Mouse (Mus musculus): ENCODE measurements around the gene Prss16.

Prss16 gene

DNA sequence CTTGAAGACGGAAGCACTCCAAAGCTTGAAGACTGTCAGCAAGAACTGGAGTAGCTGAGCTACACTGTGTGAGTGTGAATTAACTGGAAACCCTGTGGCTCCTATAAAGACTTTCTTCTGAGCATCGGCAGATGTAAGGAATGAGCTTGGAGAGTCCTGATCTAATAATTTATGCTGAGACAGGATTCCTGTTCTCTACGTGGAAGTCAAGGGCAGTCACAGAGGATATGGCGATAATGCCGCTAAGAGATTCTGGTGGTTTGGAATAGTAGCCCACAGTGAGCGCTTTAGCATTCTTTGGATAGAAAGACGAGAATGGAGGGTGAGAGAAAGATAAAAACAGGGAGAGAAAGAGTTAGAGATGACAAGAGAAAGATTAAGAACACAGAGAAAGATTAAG is 1.7 kb downstream of the Prss16 start:
- DNase-seq (ENCODE audit: low spot score in 2 of 2): no peak

DNA sequence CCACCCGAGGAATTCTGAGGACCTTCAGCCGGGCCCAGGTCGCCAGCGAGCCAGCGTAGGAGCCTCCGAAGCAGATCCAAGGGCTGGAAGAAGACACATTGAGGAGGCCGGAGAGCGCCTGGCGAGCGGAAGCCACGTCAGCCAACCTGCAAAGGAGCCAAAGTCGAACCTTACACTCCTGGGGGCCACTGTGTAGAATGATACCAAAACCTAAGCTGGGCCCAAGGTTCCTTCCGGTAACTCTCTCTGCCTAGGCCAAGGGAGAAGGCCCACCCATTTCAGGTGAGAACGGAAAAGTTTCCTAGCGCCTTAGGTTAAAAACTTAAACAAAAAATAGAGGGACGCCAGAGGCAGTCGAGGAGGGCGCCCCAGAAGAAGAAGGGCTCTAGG is 2.4 kb downstream of the Prss16 start:
- DNase-seq (ENCODE audit: low spot score in 2 of 2): no peak

DNA sequence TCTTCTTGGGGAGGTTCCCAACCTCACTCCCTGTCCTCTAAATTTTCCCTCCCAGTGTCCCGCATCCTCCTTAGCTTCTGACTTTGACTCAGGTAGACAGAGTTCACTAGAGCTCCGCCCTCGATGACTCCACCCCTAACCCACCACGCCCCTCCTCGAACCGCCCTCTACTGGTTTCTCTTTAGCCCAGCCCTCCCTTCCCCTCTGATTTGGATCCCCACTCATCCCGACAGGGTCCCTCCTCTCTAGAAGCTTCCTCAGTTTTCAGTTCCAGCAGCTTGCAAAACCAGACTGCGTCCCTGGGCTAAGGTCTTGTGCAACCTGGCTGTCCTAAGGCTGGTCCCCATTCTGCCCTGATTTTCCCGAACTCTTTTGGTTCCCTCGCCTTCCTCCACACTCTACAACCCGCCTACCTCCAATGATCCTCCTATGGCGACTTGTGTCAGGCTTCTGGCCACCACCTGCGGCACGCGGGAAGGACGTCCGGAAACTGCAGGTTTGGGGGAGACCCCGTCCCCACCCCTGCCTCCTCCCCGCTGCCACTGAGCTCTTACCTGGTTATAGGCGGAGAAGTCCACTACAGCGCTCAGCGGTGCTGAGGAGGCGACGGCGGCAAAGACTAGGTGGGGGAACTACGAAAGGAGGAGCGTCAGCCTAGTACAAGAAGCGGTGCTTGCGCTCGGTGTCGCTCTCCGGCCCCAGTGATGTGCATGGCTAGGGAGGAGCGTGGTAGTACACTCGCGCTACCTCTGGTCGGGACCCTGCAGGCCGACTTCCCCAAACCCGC is 3.0 kb downstream of the Prss16 start:
- DNase-seq (ENCODE audit: low spot score in 2 of 2): no peak

DNA sequence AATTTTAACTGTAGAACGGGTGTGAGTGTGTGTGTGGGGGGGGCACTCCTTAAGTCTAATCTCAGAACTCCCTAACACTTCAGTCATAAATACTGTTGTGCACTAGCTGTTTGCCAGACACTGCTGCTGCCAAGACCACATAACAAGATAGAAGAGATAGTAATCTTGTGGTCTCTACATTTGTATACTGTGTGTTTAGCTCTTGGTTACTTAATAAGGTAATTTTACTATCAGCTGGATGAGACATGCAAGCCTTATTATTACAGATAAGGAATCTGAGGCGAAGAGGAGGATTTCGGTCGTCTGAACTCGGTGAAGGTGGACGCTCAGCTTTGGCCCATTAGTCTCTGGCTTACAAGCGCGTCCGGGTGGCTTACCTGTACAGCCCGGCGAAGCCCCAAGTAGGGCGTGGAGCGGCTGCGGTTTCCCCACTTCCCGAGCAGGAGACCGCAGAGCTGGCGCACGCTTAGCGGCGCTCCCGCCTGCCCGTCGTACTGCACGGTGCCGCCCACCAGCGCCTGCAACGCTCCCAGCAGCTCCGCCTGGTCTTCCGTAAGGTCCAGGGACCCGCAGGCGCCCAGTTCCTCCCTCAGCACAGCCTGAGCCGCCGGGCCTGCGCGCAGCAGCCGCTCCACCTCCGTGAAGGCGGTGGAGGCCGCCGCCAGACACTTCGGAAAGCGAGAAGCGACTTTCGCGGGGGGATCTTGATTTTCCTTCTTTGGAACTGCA is 3.8 kb downstream of the Prss16 start:
- DNase-seq (ENCODE audit: low spot score in 2 of 2): no peak

DNA sequence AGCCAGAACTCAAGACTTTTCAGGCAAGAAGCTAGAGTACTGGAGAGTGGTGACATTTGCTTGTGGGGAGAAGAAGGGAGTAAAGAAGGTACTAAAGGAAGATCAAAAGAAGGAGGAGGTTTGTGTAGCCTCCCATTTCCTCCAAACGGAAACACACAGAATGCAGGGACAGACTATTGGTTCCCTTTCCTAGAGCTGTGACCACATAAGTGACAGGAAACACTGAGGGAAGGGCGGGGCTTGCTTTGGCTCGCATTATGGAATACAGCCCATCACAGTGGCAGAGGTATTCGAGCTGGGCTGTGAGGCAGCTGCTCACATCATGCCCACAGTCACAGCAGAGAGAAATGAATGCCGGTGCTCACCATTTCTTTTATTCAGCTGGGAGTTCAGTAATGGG is 7.7 kb downstream of the Prss16 start:
- no peak for DNase-seq (ENCODE audit: low spot score in 2 of 2)

DNA sequence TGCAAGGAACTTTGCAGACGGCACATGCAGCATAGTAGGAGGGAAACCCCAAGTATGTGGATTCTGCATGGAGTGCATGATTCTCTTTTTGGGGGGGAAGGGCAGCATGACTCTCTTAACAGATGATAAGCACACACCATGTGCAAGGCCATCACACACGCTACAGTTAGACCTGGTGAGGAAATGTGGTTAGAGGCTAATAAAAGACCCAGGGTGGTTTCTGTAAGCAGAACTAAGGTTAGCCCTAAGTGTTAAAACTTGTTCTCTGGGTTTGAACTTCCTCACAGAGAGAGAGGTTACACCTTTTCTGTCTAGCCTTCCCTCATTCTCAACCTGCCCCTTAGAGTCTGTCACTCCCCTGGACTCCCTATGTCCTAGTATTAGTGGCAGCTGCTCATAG is 8.2 kb downstream of the Prss16 start:
- no peak for DNase-seq (ENCODE audit: low spot score in 2 of 2)

DNA sequence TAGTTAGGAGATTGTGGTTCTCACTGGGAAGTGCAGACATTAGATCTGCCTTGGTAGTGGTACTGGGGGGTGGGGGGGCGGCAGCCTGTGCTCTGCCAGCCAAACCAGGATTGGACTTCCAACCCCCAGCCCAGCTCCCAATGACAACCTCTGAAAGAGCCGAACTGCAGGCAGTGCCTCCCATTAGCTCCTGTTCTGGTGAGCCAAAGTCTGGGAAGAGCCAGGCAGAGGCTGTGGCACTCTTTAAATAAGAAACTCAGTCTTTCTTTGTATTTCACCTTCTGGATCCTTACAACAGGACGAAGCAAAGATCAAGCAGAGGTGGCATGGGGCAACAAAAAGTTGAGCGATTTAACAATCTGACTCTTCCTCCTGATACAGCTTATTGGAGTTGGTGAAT is 10.4 kb downstream of the Prss16 start:
- DNase-seq (ENCODE audit: low spot score in 2 of 2): no peak

DNA sequence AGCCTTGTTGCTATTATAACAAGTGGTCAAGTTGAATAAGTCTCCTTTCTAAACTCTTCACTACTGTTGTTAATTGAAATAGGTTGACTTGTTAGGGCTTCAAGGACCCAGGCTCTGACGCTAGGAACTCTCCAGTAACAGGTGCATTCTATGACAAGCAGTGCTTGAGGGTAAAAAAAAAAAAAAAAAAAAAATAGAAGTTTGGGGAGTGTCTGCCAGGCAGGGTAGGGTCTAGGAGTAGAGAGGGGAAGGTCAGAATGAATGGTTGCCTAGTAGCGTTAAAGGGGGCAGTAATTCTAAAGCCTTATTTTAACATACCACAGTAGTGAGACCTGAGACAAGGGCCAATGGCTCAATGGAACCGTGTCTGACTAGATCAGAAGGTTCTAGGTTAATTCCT is 11.1 kb downstream of the Prss16 start:
- DNase-seq (ENCODE audit: low spot score in 2 of 2): no peak

DNA sequence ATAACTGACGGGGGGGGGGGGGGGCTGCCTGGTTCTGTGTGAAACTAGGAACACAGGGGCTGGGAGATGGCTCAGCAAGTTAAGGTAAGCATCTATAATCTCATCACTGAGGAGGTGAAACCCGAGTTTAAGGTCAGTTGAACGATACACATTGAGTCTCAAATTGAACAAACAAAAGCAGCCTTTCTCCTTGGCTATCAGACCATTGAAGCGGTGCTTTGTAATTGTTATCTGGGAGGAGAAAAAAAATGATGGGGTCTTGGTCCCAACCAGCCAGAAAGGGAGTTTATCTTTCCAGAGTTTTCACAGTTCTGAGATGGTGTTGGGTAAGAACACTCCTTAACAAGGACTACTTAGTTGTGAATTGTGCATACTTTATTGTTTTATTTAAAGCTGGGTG is 11.7 kb downstream of the Prss16 start:
- DNase-seq (ENCODE audit: low spot score in 2 of 2): no peak

DNA sequence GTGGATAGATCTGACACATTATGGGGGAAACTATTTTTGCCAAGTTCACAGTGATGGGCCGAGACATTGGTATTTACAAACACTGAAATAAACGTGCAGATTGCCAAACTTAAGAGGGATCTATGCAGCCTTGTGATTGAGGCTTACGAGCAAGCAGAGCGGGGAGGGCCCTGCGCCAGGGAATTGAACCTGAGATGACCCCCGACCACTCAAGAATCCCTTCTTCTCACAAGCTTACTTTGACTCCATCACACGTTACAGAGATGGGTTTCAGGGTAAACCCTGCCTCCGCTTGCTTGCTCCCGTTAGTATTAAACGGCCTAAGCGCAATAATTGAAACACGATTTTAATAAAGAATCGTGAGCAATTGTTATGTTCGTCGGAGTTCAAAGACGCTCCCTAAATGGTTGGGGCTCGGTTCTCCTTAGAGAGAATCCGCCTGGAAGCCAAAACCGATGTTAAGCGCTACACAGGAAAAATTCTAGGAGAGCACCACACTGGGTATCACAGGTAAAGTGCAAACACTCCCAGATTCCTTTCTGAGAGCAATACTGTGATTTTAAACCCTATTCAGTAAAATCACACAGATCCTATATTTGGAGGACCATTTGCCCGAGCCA is 12.2 kb downstream of the Prss16 start:
- DNase-seq (ENCODE audit: low spot score in 2 of 2): peak in 1 of 2 experiments; percentile 9

DNA sequence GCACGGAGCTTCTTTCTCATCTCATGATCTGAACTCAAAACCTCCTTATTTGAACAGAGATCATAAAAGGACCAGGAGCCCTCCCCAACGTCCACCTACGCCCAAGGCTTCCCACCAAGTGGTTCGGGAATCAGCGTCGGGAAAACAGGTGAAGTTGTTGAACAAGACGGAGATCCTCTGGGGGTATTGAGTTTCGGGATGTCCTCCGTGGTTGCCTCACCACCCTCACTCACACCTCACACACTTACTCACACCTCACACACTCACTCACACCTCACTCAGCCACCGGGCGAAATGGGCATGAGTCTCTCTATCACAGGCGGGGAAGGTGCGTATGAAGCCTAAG is 12.7 kb downstream of the Prss16 start:
- no peak for DNase-seq (ENCODE audit: low spot score in 2 of 2)

DNA sequence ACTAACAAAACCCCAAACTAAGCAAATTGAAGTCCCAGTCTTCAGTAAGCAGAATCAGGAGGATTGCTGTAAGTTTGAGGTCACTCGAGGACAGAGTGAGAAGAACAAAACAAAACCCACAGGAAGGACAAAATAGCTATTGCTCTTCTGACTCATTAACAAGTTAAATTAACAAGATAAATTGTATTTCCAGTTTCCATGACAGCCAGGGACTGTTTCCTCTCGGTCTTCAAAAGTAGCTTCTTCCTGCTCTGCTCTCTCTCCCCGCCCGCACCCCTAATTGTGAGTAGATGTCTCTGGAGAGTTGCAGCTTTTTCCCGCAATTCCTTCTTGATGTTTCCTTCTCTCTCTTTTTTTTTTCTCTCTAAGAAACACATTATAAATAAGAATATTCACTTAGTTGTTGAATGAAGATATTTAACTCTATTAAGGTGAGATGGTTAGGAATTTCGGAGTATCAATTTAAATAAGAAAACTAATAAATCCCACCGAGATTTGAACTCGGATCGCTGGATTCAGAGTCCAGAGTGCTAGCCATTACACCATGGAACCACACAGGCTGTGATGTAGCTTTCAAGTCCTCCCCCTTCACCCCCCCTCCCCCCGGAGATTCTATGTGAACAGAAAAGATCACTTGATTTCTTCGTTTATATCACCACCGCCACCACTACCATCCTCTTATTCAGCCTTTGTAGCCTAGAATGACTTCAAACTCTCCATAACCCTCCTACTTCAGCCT is 13.3 kb downstream of the Prss16 start:
- DNase-seq (ENCODE audit: low spot score in 2 of 2): no peak

DNA sequence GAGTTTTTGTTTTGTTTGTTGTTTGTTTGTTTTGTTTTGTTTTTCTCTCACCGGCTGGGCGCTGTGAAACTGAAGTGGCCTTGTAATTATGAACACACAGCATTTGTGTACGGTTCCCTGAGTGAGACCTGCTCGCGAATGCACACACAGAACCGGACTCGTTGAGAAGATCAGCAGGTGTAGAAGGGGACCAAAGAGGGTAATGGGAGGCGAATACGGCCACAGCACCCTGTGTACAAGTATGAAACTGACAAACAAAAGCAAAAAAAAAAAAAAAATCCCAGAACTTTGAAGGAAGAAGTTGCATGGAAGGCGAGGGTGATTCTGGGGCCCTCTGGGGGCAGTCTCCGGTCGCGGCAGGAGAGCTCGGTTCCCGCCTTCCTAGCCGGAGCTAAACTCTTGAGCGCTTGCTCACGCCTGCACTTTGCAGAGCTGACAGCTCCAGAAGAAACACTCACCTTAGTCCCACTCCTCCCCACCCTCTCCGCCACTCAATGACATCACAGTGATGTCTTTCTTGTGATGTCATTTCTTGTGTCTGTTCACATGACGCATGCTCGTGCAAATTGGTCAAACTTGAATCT is 14.1 kb downstream of the Prss16 start:
- DNase-seq (ENCODE audit: low spot score in 2 of 2): no peak

DNA sequence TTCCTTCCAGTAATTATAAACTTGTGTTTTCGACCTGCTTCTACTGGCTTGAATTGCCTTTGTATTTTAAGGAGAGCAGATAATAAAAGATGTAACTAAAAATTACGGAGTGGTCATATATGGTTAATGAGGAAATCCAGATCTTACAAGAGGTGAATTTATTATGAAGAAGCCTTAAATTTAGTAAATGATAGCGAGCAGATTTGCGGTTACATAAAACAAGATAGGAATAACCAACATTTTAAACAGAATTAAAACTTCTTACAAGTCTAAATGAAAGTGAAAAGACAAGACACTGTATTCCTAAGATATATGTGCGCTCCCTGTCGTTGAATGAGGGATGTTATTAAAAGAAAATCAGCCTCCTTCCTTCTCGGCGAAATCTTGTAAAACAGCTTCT is 14.6 kb downstream of the Prss16 start:
- DNase-seq (ENCODE audit: low spot score in 2 of 2): no peak

DNA sequence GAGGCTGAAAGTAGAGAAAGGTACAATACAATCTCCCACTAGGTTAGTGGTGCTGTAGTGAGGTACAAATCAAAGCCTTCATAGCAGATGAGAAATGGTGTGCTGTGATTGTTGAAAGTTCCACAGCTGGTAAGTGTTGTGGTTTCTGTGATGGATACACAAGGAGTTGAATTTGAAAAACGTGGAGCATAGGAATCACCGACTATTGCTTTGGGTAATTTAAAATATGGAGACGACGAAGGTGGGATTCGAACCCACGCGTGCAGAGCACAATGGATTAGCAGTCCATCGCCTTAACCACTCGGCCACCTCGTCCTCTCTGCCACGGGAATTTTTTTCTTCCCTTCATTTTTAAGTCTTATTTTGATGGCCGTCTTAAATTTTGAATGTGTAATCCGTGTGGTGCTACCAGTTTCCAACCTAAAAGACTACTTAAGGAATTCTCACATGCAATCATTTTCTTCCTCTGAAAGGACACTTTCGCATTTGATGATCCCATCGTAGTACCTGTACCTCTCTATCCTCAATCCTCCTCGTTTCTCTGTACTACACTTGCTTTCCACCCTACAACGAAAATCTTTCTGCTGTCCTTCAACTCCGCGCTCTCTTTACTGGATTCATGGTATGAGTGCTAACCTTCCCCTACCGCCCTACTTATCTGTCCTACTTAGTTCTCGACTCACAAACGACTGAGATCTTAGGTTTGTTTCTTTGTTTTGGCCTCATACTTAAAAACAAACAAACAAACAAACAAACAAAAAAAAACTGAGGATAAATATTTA is 15.4 kb downstream of the Prss16 start:
- peak in 1 of 2 experiments; percentile 48 for DNase-seq (ENCODE audit: low spot score in 2 of 2)

DNA sequence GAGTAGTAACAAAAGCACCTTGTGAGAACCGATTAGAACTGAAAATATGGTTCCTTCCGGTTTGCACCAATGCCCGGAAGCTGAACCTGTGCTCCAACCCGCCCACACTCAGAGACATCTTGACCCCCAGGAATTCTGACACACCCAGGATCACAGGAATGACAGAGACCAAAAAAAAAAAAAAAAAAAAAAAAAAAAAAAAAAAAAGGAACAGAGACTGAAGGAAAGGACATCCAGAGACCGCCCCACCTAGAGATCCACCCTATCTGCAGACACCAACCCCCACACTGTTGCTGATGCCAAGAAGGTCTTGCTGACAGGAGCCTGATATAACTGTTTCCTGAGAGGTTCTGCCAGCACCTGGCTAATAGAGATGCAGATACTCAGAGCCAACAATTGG is 17.0 kb downstream of the Prss16 start:
- DNase-seq (ENCODE audit: low spot score in 2 of 2): no peak

DNA sequence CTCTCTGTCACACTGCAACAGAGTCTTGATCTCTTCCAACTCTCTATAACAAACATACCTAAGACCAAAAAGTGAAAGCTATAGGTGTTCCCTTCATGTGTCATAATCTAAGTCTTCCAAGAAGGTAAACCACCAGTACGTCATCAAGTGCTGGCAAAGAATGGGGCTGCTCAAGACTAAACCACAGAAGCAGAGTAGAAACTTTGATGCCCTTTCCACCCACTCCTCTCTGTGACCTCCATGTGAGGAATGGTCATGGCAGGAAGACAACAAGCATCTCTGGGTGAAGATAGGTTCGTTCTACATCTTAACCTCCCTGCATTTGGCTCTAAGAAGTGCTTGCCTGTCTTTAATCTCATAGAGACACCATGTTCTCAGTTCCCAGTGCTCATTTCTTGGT is 25.1 kb downstream of the Prss16 start:
- DNase-seq (ENCODE audit: low spot score in 2 of 2): no peak

DNA sequence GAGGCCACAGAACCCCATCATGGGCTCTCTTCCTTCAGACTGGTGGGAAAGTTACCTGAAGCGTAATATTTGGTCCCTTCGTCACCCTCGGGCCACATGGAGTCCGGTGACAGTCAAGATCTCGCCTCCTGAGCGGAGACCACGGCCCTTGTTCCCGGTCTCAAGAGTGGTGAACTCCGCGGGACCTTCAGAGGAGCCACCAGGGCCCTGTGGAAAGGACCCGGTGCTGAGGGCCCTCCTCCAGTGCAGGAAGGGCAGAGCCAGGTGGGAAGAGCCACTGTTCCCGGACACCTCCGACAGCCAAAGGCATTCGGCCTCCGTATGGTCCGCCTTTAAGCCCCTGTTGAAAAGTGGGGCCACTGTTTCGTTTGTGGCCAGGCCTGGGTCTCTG is 27.7 kb downstream of the Prss16 start:
- no peak for DNase-seq (ENCODE audit: low spot score in 2 of 2)

DNA sequence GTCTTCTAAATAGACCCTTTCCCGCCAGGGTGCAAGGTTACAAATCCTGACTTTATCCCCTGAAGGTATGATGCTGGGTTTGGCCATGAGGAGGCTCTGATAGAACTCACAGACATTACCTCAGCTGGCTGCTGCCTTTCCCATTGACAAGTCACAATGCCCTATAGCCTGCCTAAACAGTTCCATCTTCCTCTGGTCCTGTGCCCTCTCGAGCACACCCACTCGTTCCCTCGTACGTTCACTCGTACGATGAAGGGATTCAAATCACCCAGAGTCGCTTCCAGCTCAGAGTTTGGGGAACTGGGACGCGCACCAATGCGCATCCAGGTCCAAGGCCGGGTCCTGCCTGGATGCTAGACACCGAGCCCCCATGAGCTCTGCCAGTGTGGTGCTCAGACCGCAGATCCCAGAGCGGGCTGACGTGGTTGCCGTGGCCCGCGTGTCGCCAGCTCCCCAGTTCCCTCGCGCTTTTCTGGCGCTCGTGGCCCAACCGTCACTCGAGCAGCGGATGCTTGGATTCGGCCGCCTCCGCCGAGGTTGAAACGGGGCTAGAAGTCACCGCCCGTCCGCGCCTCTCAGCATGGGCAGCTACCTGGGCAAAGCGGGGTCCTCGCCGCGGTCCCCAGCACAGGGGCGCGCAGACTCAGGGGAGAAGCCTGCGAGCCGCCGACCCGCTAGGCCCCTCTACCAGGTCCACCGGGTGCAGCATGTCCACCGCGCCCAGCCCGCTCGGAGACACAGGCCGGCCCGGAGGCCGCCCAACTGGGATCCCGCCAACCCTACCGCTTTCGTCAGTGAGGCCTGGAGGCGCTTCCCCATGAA is 28.4 kb downstream of the Prss16 start, which contains the start of gene Pom121l2:
Gene Pom121l2, plus strand, starts transcription at position 214 of the 822 bp plus-strand sequence.
- peak; percentile 10 to 31 for DNase-seq (ENCODE audit: low spot score in 2 of 2)

All from frontal cortex, postnatal 36 days (tissue).